Mouse (Mus musculus): ENCODE results near the gene Auh.

GRCm38 (mm10) chr13:52892065-52892503 lies 37.4 kb downstream of the Auh start:
- TF ChIP-seq CTCF (IDR thresholded peaks at IDR 0.05; ENCODE audit: borderline replicate concordance, control insufficient read depth, extremely low read depth, insufficient read depth, low read length, poor library complexity), result no peak
- TF ChIP-seq POLR2A (IDR thresholded peaks at IDR 0.05; ENCODE audit: control insufficient read depth, extremely low read depth, insufficient read depth, low read length, poor library complexity), result no peak

All from thymus, adult 2 months (tissue).